Mouse (Mus musculus): ENCODE measurements around the gene 1700016H13Rik.

- no peak for TF ChIP-seq POLR2A (IDR thresholded peaks at IDR 0.05; ENCODE audit: control insufficient read depth in 1 of 2, insufficient read depth in 1 of 2, low read depth in 1 of 2, low read length in 2 of 2, poor library complexity in 1 of 2)
- TF ChIP-seq POLR2AphosphoS5 (IDR thresholded peaks at IDR 0.05; ENCODE audit: borderline replicate concordance, low read depth, low read length): no peak
- no peak for TF ChIP-seq MAZ (IDR thresholded peaks at IDR 0.05; ENCODE audit: low read depth, low read length)
- TF ChIP-seq CHD2 (IDR thresholded peaks at IDR 0.05; ENCODE audit: low read length): no peak
- no peak for TF ChIP-seq ETS1 (IDR thresholded peaks at IDR 0.05; ENCODE audit: low read depth, low read length)
- TF ChIP-seq USF2 (IDR thresholded peaks at IDR 0.05; ENCODE audit: borderline replicate concordance in 1 of 2, insufficient read depth in 1 of 2, low read depth in 1 of 2, low read length in 2 of 2): no peak
These were observed 36.8 kb upstream of the 1700016H13Rik start for GRCm38 (mm10) chr5:103692531-103693040.
